Mouse (Mus musculus) heart, adult 11 months (tissue): ENCODE measurements at regions not wholly inside any gene's neighbourhood (a gene's known extent, or its start where the extent isn't known, plus 50 kb on each side); places are given as distances from the start of the nearest gene placed in this dataset.

Source experiments
- DNase-seq: peaks from one replicate; pipeline ENCODE4 v3.0.0; 2022

- no peak for DNase-seq
Observed at GRCm38 (mm10) chr1:161301348-161302075, 50.5 kb upstream of the Prdx6 start.

GRCm38 (mm10) chr1:161306772-161307499 lies 55.9 kb upstream of the Prdx6 start:
- DNase-seq: no peak

GRCm38 (mm10) chr1:161309269-161309668 lies 58.2 kb upstream of the Prdx6 start:
- no peak for DNase-seq

- DNase-seq: peak; percentile 70
Observed at GRCm38 (mm10) chr1:161314078-161314477, 63.1 kb upstream of the Prdx6 start.

GRCm38 (mm10) chr1:161321675-161322074 lies 70.7 kb upstream of the Prdx6 start:
- no peak for DNase-seq

GRCm38 (mm10) chr1:161329218-161329617 lies 66.0 kb upstream of the Tnfsf4 start:
- no peak for DNase-seq

- no peak for DNase-seq
Observed at GRCm38 (mm10) chr1:161333151-161333550, 62.1 kb upstream of the Tnfsf4 start.

- no peak for DNase-seq
Observed at GRCm38 (mm10) chr1:161345111-161345510, 50.1 kb upstream of the Tnfsf4 start.
